Mouse (Mus musculus) left cerebral cortex, adult 2 months (tissue): ENCODE data around the gene Man2b2. TPM values are rescaled to one million over a fixed set of nuclear protein-coding genes. Genes with fewer than 3 reads are reported as not detected.

Source experiments
- DNase-seq, 2 experiments: peaks; one replicate each; pipeline ENCODE4 v3.0.0; 2021 to 2022; ENCODE audit warnings: low spot score in 2 of 2, mixed read lengths in 1 of 2; ENCODE audit errors: extremely low spot score in 1 of 2
- H3K27ac ChIP-seq: fragments of 200-600 bp; 2 replicates; pipeline ENCODE4 v1.8.1; 2022
- H3K4me3 ChIP-seq: fragments of 200-600 bp; 2 replicates; pipeline ENCODE4 v1.8.1; 2022
- CTCF ChIP-seq: fragments of 200-600 bp; IDR thresholded peaks from 2 replicates; pipeline ENCODE4 v1.8.1; 2022; ENCODE audit warnings: antibody characterized with exemption, mild to moderate bottlenecking, moderate library complexity
- intact Hi-C: fragments of 180-260 bp; cut with DNase I; formaldehyde crosslinking; loops from one replicate; pipeline ENCODE4 v1.15.1; 2025
- long read RNA-seq, 2 experiments: library from polyadenylated mRNA; stranded (forward); transcript quantifications; one replicate each; pipeline ENCODE4 v2.0.0; 2021; ENCODE audit warnings: borderline mapping rate in 2 of 2
- total RNA-seq, 2 experiments: library from RNA; stranded (reverse); gene quantifications; 2 replicates each; pipeline ENCODE4 v1.2.3; 2021

Gene Man2b2
- 10 to 100 TPM; 25.3 to 25.8 TPM for total RNA-seq
- long read RNA-seq, experiment 1, transcript Man2b2-201 (19 exons, 3,330 nt): major isoform, 24 of 28 reads
- long read RNA-seq, experiment 1, partial matches to known transcripts: 3 of 28 reads
- long read RNA-seq, experiment 1, other reads (novel, unspliced or antisense): 1 of 28 reads
- long read RNA-seq, experiment 2, transcript Man2b2-201 (19 exons, 3,330 nt): major isoform, 19 of 23 reads
- long read RNA-seq, experiment 2, partial matches to known transcripts: 3 of 23 reads
- long read RNA-seq, experiment 2, other reads (novel, unspliced or antisense): 1 of 23 reads

DNA sequence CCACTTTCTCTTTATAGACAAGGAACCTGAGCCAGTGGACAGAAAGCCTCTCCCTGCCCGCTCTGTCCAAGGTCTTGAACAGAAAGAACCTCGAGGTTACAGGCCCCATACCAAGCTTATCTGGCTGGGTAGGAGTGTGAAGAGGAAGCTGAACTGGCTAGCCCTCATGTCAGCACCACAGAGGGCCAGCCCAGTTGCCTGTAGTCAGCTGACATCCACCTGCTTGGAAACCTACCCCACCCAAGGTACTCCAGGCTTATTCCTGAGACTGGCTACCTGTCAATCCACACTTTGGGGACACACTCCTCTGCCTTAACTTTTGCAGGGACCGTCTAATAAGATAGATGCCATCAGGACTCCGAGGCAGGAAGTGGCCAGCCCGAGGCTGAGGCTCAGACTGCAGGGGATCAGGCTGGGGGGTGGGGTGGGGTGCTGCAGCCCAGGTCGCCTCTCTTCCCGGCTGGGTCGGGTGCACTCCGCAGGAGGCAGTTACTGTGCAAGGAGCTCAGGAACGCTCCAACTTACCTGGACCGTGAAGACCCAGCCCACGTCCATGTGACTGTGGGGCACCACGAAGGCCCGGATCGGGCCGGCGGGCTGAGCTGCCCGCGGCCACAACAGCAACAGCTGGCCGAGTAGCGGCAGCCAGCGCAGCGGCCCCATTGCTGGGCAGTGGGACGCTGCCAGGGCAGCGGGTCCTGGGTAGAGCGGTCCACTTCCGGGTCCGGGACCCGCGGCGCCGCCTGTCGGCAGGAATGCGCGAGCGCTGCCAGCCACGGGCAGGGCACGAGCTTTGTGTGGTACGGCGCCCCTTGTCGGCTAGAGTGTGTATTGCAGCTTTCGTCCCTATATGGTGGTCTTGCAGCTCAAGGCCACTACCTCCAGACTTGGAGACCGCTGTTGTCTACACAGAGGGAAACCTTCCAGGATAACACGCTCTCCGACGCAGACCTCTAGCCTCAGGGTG, at the start of gene Man2b2:
Gene Man2b2, minus strand, starts transcription at position 741 of the 967 bp plus-strand sequence.
- Histone ChIP-seq H3K4me3 (peak within 1 kb of the TSS; percentile 83), H3K27ac (peak within 1 kb of the TSS; percentile 70; the same call in 1 of the 2 replicates)
- peak; percentile 86 to 90 for DNase-seq
- peak; percentile 100 for TF ChIP-seq CTCF
- intact Hi-C loops: no loop called here

DNA sequence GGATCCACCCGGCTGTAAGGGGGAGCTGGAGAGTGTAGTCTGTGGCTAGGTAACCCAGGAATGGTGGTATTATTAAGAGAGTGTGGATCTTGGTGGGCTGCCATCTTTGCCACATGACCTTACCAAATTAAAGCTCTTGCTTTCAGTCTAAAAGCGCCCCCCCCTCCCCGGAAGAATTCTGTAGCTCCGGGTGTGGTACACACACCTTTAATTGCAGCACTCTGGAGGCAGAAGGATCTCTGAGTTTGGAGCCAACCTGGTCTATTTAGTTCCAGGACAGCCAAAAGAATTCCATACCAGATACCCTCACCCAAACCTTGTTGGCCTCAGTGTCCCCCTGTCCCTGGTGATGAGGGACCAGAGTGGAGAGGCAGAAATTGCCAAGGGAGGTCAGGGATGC, 48.3 kb upstream of the Man2b2 start:
- peak overlapping the region; percentile 18; the same call in 1 of the 2 replicates for H3K27ac ChIP-seq
- intact Hi-C loops: no loop called here
- H3K4me3 ChIP-seq: no peak overlapping the region
- DNase-seq: no peak
- no peak for TF ChIP-seq CTCF

DNA sequence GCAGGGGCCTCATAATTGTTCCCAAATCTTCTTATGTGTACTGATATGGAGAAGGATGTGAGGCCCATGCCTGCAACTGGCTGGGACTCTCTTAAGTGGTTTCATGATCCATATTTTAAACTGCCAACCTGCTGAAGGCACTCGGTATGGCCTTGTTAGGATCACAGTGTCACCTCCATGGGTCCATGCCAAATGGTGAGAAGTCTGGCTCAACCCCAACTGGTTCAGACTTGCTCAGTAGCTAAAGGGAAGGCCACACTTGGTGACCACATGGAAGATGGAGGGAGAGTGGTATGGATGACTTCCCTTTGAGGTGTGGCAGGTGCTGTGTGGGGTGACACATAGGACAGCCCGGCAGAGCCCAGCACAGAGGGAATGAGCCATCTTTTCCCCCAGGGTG, 47.2 kb upstream of the Man2b2 start:
- peak overlapping the region; percentile 75 for H3K27ac ChIP-seq
- intact Hi-C loops: no loop called here
- no peak for DNase-seq

DNA sequence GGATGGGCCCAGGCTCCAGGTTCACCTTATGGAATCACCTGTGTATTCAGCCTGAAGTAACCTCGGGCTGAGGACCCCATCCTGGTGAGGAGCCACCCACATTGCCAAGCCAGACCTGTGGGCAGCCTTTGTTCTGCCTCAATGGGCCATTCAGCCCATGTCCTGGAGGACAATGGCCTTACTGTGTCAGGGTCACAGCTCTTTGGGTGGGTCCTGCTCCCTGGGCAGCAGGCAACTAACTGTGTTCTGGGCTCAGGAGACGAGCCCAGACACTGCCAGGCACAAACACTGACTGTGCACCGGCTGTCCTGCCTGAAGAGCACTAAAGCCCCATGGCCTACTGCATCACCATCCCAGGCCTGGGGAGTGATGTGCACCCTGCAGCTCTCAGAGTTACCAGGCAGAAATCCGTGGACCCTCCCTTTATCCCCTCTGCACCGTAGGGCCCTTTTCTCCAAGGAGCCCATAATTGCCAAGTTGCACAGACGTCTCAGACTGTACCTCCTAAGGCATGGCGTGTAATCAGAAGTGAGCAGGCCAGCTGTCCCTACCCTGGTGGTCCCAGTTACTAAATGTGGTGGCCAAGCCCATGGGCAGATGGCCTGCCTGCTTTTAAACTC, 46.4 kb upstream of the Man2b2 start:
- no peak for TF ChIP-seq CTCF
- no peak for DNase-seq
- peak overlapping the region; percentile 75 for H3K27ac ChIP-seq

More for the DNA sequence above, 47.2 kb upstream of the Man2b2 start:
- no peak overlapping the region for H3K4me3 ChIP-seq
- no peak for TF ChIP-seq CTCF

DNA sequence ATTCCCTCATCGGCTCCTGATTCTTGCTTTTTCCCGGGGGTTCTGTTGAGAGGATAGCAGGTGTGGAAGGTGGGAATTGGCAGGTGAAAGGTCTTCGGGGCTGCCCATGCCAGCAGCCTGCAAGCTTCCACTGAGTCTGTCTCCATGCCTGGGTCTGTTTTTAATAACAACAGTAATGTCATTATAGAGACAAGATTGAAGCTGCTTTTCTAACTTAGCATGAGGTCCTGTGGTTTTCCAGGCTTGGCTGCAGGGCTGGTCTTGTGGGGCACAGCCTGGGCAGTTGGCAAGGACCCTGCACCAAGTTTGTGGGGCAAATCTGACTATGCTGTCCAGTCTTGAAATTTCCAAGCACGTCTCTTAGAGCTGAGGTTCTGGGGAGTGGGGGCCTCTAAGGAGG, 45.5 kb upstream of the Man2b2 start:
- peak overlapping the region; percentile 75 for H3K27ac ChIP-seq
- no peak overlapping the region for H3K4me3 ChIP-seq
- intact Hi-C loops: no loop called here
- TF ChIP-seq CTCF: no peak
- DNase-seq: no peak

More for the DNA sequence above, 46.4 kb upstream of the Man2b2 start:
- intact Hi-C loops: no loop called here
- no peak overlapping the region for H3K4me3 ChIP-seq

DNA sequence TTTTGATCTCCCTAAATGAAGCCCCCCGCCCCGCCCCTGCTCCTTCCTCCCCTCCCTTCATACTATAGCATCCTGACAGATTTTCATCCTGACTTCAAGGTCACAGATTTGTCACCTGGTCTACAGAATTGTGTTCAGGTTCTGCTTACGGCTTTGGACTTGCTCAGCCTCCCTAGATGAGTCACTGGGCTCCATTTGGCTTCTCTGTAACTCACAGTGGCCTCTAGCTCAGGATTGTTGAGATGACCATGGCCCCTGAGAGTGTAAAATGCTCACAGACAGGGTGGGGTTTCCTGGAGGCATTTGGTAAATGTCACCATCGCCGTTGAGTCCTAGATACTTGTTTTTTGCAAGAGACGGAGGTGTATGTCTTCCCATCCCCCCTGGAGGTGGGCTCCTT, 40.5 kb upstream of the Man2b2 start:
- peak overlapping the region; percentile 60 for H3K4me3 ChIP-seq
- DNase-seq: no peak
- intact Hi-C loops: no loop called here
- H3K27ac ChIP-seq: peak overlapping the region; percentile 99; the same call in 1 of the 2 replicates
- no peak for TF ChIP-seq CTCF

DNA sequence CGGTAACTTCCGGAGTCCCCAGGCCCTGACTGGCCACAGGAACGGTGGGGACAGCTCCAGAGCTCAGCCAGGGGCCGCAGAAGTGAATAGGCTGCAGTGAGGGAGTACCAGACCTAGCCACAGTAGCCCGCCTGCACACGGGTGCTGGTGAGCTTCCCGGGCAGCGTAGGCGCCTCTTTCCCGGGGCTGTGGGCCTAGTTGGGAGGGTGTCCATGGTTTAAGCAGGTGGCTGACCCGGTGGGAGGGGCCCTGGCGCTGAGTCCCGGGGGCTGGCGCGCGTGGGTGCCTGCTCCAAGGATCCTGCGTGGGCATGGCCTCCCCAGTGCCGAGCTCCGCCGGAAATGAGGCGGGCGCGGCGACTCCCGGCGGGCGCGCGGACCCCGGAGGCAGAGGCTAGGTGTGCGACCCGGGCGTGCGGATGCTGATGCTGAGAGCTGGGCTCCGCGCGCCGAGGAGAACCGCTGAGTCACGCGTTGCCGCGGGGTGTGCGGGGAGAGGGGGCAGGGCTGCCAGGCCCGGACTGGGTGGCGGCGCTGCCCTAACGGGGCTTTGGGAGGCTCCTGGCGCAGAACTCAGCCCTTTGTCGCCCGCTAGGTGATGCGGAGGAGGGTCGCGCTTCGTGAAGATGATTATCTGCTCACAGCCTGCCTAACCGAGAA, 39.3 kb upstream of the Man2b2 start:
- Histone ChIP-seq H3K27ac (peak overlapping the region; percentile 99), H3K4me3 (peak overlapping the region; percentile 60)
- no peak for TF ChIP-seq CTCF
- peak; percentile 74 to 84 for DNase-seq
- intact Hi-C loops: loop anchor here (2.0 kb wide), 3 partner anchors 15 to 31 kb away; no protein-coding TSS in a partner anchor

DNA sequence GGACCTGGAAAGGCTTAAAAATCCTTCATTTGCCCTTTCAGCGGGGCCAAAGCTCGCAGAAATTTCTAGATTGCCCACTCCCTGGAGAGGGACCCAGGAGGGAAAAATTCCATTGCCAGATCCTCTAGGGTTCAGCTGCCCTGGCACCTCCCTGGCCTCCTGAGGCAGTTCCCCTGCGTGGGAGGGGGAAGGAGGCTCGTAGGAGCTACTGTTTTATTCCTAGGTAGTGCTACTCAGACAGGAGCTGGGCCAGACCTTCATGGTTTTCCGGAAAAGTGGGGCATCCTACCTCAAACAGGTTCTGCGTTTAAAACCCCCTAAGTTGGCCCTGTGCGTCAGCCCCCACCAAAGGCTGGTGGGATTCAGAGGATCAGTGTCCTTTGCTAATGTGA, 38.7 kb upstream of the Man2b2 start:
- no peak for TF ChIP-seq CTCF
- Histone ChIP-seq H3K27ac (peak overlapping the region; percentile 99), H3K4me3 (peak overlapping the region; percentile 60)
- intact Hi-C loops: loop anchor here (2.0 kb wide), 3 partner anchors 16 to 30 kb away; no protein-coding TSS in a partner anchor
- DNase-seq: peak in 1 of 2 experiments; percentile 38

DNA sequence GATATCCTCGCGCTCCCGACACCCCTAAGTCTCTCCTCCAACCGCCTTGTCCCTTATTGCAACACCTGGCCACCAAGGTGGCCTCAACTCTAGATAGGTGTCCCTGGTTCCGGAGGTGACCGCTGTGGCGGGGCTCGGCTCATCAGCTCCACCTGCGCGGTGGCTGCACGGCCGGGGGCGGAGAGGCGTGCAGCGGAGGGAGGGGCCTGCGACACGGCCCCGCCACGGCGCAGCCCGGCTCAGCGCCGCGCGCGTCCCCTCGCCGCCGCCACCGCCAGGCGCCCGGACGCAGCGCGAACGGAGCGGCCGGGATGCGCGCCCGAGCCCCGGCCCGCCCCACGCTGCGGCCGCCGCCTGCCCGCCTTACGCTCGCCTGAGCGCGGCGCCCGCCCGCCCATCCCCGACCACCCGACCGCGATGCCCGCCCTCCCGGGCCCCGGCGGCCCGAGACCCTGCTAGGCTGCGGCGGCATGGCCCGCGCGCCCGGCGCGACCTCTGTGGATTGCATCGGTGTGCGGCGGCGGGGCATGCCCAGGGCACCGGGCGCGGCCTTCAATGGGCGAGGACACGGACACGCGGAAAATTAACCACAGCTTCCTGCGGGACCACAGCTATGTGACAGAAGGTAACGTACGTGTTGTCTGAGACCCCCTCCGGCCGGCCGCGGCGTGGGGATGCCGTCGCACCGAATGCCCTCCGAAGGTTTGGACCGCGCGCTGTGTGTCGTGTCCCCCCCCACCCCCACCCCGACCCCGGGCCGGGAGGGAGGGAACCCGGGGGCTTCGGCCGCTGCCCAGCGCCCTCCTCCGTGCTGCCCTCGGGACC, 38.0 kb upstream of the Man2b2 start, which contains the start of gene Ppp2r2c:
Gene Ppp2r2c, plus strand, starts transcription at position 248 of the 825 bp plus-strand sequence.
- Histone ChIP-seq H3K27ac (peak within 1 kb of the TSS; percentile 99), H3K4me3 (peak within 1 kb of the TSS; percentile 71)
- no peak for TF ChIP-seq CTCF
- DNase-seq: peak; percentile 72 to 76
- intact Hi-C loops: loop anchor here (2.0 kb wide), 3 partner anchors 16 to 30 kb away; no protein-coding TSS in a partner anchor

DNA sequence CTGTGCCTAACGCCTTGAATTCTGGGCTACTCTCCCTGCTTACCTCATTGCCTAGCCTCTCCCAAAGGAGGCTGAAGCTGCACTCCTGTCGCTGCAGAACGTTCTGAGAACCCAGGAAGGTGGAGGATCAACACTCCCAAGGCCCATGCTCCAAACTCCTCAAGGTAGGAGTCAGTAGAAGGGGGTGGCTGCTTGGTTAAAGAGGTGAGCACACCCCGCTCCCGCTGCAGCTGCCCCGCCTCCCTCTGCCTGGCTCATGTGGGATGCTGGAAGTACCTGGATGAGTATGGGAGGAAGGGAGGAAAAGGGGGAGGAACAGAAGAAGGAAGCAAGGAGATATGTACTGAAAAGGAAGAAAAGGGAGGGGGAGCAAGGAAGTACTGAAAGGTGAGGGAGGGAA, 37.1 kb upstream of the Man2b2 start:
- Histone ChIP-seq H3K4me3 (peak overlapping the region; percentile 71), H3K27ac (peak overlapping the region; percentile 88)
- no peak for TF ChIP-seq CTCF
- intact Hi-C loops: loop anchor here (1.0 kb wide), 1 partner anchor 78 kb away; no protein-coding TSS in a partner anchor
- no peak for DNase-seq
